Mouse (Mus musculus) forebrain, embryonic 10.5 days (tissue): ENCODE results near the gene Kcnc3. TPM values are rescaled to one million over a fixed set of nuclear protein-coding genes. Genes with fewer than 3 reads are reported as not detected.

ENCODE experiments used
- DNase-seq: peaks from one replicate; pipeline ENCODE4 v3.0.0-alpha.2; 2017; ENCODE audit warnings: low spot score; ENCODE audit errors: extremely low spot score
- H3K27ac ChIP-seq: fragments of 300-500 bp; sonication (generic); 2 replicates; pipeline ENCODE4 v1.5.1; 2016; ENCODE audit warnings: mild to moderate bottlenecking
- H3K27me3 ChIP-seq: fragments of 300-500 bp; sonication (generic); 2 replicates; pipeline ENCODE4 v1.6.1; 2016; ENCODE audit warnings: mild to moderate bottlenecking; ENCODE audit not compliant: poor library complexity, severe bottlenecking
- H3K36me3 ChIP-seq: fragments of 300-500 bp; sonication (generic); replicated peaks from 2 replicates; pipeline ENCODE4 v1.6.1; 2016; ENCODE audit warnings: mild to moderate bottlenecking, moderate library complexity
- H3K4me1 ChIP-seq: fragments of 300-500 bp; sonication (generic); 2 replicates; pipeline ENCODE4 v1.6.1; 2016
- H3K4me3 ChIP-seq: fragments of 300-500 bp; sonication (generic); 2 replicates; pipeline ENCODE4 v1.5.1; 2016; ENCODE audit warnings: mild to moderate bottlenecking, moderate library complexity
- H3K9me3 ChIP-seq: fragments of 300-500 bp; sonication (generic); 2 replicates; pipeline ENCODE4 v1.6.1; 2016; ENCODE audit warnings: mild to moderate bottlenecking, moderate library complexity
- WGBS: fragments of 180-500 bp; shearing (Covaris S2); methylation state at CpG from one replicate; pipeline ENCODE4 v1.1.7; 2016; 5-methylcytosine and 5-hydroxymethylcytosine counted together
- polyA plus RNA-seq: library from polyadenylated mRNA; unstranded; fragments of >200 nt; fragmentation: Nextera tagmentation; extraction: Ambion mirVana; gene quantifications from 2 replicates; pipeline ENCODE4 v1.2.1, GENCODE M21; 2016

The Kcnc3 gene
- polyA plus RNA-seq, 1 experiment from 2014 or later, result 0.84 TPM

DNA sequence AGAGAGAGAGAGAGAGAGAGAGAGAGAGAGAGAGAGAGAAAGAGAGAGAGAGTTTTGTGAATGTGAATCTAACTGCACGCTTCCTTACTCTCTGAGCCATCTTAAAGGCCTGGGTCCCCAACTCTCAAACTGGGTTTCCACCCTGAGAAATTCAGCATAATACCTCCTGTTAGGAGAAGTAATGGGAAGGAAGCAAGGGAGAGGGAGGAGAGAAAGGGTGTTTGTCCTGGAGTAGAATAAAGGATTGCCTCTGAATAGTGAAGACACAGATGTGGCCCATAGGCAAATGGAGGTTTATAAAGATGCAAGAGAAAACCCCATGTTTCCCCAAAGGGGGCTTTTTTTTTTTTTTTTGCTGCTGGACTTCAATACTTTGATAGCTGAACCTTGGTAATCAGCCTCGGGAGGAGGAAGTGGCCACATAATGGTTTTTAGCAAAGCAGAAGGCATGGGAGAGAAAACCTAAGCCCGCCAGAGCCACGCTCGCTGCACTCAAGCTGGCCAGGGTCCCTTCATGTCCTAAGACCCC is 17.4 kb upstream of the Kcnc3 start:
- Histone ChIP-seq H3K4me3 (no peak overlapping the region), H3K27me3 (peaks cover 22% of the 10 kb centered on the region; the same call in 1 of the 2 replicates), H3K4me1 (peaks cover 15% of the 10 kb centered on the region), H3K9me3 (no peaks in the 10 kb centered on the region), H3K27ac (no peak overlapping the region), H3K36me3 (no peaks in the 10 kb centered on the region)
- no peak for DNase-seq
- 77% methylated on average over 5 of the region's 5 CpGs for WGBS

DNA sequence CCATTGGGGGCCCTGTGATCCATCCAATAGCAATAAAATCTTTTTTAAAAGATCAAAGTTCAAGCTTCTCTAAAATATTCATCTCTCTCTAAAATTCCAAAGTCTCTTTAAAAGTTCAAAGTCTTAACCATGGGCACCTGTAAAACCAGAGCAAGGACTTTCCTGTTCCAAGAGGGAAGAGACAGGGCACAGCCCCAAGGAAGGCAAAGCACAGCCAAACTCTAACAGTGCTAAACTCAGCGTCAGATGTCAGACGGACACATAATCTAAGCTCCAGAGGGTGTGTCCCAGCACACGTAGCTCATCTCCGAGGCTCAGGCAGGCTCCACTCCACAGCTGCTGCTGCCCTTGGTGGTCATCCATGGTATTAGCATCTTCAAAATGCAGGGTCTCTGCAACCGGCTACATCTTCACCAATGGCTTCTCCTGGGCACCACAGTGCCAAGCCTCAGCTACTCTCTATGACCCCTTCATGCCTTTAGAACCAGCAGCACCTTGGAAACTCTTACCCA is 14.1 kb upstream of the Kcnc3 start:
- Histone ChIP-seq H3K4me3 (no peak overlapping the region), H3K27ac (no peak overlapping the region), H3K4me1 (peaks cover 12% of the 10 kb centered on the region), H3K9me3 (peaks cover 4% of the 10 kb centered on the region; the same call in 1 of the 2 replicates), H3K36me3 (no peaks in the 10 kb centered on the region), H3K27me3 (peaks cover 13% of the 10 kb centered on the region; the same call in 1 of the 2 replicates)
- DNase-seq, result no peak
- 57% methylated on average over 5 of the region's 5 CpGs for WGBS

- WGBS, result 79% methylated on average over 6 of the region's 6 CpGs
- Histone ChIP-seq H3K4me3 (no peak overlapping the region), H3K36me3 (no peaks in the 10 kb centered on the region), H3K27ac (no peak overlapping the region), H3K27me3 (peaks cover 21% of the 10 kb centered on the region), H3K9me3 (peaks cover 4% of the 10 kb centered on the region; the same call in 1 of the 2 replicates), H3K4me1 (peaks cover 4% of the 10 kb centered on the region)
- DNase-seq, result no peak
Measured at GRCm38 (mm10) chr7:44581637-44582036, 8.8 kb upstream of the Kcnc3 start.

DNA sequence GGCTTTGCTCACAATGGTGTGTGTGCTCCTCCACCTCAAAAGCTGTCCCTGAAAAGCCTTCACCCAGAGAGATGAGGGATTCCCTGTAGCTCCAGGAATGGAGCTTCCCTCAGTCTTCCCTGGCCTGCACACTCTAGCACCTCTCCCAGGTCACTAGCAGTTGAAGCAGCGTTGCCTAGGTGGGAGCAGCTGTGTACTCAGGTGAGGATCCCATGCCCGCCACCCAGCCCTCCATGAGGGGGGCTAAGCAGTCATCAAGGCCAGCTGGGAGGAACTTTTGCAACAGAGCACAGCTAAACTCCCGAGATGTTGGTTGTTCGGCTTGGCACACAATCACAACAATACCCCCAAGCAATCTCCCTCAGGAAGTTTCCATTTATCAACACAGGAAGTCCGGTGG is 7.8 kb upstream of the Kcnc3 start:
- WGBS, result 82% methylated on average over 5 of the region's 5 CpGs
- H3K27me3 ChIP-seq, result peaks cover 32% of the 10 kb centered on the region

GRCm38 (mm10) chr7:44583146-44583545 is 7.3 kb upstream of the Kcnc3 start:
- H3K27me3 ChIP-seq, result peaks cover 36% of the 10 kb centered on the region
- H3K4me1 ChIP-seq, result peaks cover 19% of the 10 kb centered on the region
- no peak overlapping the region for H3K27ac ChIP-seq
- WGBS, result 95% methylated on average over 1 of the region's 1 CpGs
- DNase-seq, result no peak
- H3K36me3 ChIP-seq, result no peaks in the 10 kb centered on the region
- no peak overlapping the region for H3K4me3 ChIP-seq
- H3K9me3 ChIP-seq, result peaks cover 4% of the 10 kb centered on the region; the same call in 1 of the 2 replicates

More for the DNA sequence above, 7.8 kb upstream of the Kcnc3 start:
- peaks cover 14% of the 10 kb centered on the region for H3K4me1 ChIP-seq
- H3K27ac ChIP-seq, result no peak overlapping the region
- H3K36me3 ChIP-seq, result no peaks in the 10 kb centered on the region
- no peak overlapping the region for H3K4me3 ChIP-seq
- no peak for DNase-seq
- H3K9me3 ChIP-seq, result peaks cover 4% of the 10 kb centered on the region; the same call in 1 of the 2 replicates

GRCm38 (mm10) chr7:44584265-44584804 is 6.1 kb upstream of the Kcnc3 start:
- Histone ChIP-seq H3K9me3 (no peaks in the 10 kb centered on the region), H3K27me3 (peaks cover 48% of the 10 kb centered on the region), H3K36me3 (no peaks in the 10 kb centered on the region), H3K27ac (no peak overlapping the region), H3K4me3 (no peak overlapping the region), H3K4me1 (peaks cover 30% of the 10 kb centered on the region)
- 88% methylated on average over 4 of the region's 4 CpGs for WGBS
- DNase-seq, result no peak

DNA sequence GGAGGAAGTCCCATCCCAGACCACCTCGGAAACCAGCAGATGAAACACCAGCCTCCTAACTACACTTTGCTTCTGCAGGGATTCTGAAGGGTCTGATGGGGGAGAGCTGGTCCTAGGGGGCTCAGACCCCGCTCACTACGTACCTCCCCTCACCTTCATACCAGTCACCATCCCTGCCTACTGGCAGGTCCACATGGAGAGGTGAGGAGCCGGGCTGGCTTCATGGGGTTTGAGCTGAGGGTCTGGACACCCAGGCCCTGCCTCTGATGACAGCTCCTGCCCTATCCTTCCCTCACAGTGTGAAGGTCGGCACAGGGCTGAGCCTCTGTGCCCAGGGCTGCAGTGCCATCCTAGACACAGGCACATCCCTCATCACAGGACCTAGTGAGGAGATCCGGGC is 5.5 kb upstream of the Kcnc3 start:
- peaks cover 36% of the 10 kb centered on the region for H3K4me1 ChIP-seq
- peaks cover 54% of the 10 kb centered on the region for H3K27me3 ChIP-seq
- no peak for DNase-seq
- H3K36me3 ChIP-seq, result no peaks in the 10 kb centered on the region
- no peak overlapping the region for H3K4me3 ChIP-seq
- 91% methylated on average over 6 of the region's 6 CpGs for WGBS
- H3K27ac ChIP-seq, result no peak overlapping the region
- no peaks in the 10 kb centered on the region for H3K9me3 ChIP-seq

DNA sequence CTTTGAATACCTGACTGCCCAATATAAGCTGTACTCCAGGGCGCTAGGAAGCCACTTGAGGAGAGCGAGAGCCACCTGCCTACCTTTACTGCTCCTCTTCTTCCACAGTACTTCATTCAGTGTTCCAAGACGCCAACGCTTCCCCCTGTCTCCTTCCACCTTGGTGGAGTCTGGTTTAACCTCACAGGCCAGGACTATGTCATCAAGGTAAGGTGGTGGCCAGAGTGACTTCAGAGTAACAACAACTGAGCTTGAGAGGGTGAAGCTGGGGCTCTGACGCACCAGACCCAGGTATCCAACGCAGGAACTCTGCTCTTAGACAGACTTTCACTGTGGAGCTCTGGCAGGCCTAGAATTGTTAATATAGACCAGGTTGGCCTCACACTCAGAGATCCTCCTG is 4.9 kb upstream of the Kcnc3 start:
- H3K27me3 ChIP-seq, result peaks cover 60% of the 10 kb centered on the region
- whole genome bisulfite sequencing, result 94% methylated on average over 6 of the region's 6 CpGs
- no peak overlapping the region for H3K4me3 ChIP-seq

DNA sequence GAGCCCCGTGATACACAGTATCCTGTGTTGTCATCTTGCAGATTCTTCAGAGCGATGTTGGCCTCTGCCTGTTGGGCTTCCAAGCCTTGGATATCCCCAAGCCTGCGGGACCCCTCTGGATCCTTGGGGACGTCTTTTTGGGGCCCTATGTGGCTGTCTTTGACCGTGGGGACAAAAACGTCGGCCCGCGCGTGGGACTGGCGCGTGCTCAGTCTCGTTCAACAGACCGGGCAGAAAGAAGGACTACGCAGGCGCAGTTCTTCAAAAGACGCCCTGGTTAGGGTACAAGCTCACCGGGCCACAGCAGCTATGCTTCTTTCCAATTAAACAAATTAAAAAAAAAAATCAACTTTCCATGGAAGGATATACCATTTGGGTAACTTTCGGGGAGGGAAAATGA is 3.9 kb upstream of the Kcnc3 start:
- Histone ChIP-seq H3K4me3 (peak overlapping the region; percentile 74), H3K4me1 (peaks cover 51% of the 10 kb centered on the region), H3K9me3 (no peaks in the 10 kb centered on the region), H3K27me3 (peaks cover 69% of the 10 kb centered on the region), H3K36me3 (no peaks in the 10 kb centered on the region), H3K27ac (peak overlapping the region; percentile 79)
- 10% methylated on average over 19 of the region's 19 CpGs for WGBS
- peak; percentile 53 for DNase-seq

More for the DNA sequence above, 4.9 kb upstream of the Kcnc3 start:
- no peak overlapping the region for H3K27ac ChIP-seq
- H3K9me3 ChIP-seq, result no peaks in the 10 kb centered on the region
- no peaks in the 10 kb centered on the region for H3K36me3 ChIP-seq
- DNase-seq, result no peak
- H3K4me1 ChIP-seq, result peaks cover 43% of the 10 kb centered on the region

DNA sequence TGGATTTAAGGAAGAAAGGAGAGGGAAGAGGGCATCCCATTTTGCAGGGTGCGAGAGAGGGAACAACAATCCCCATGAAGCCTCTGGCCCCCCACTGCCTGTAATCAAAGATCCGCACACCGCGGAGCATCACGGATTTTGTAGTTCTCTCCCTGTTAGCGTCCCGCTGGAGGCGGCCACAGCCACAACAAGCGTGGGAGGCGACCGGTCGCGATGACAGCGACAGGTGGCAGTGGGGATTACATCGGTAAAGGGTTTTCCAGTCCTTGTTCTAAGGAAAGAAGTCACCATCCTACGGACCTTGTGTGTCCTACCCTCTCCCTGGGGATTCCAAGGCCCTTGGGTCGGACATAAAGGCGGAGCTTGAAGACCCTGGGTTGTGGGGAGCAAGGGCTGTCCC is 3.5 kb upstream of the Kcnc3 start:
- Histone ChIP-seq H3K4me3 (peak overlapping the region; percentile 74), H3K27me3 (peaks cover 71% of the 10 kb centered on the region), H3K4me1 (peaks cover 55% of the 10 kb centered on the region), H3K36me3 (no peaks in the 10 kb centered on the region), H3K27ac (peak overlapping the region; percentile 79), H3K9me3 (no peaks in the 10 kb centered on the region)
- WGBS, result under 1% methylated on average over 18 of the region's 18 CpGs
- peak; percentile 82 for DNase-seq

DNA sequence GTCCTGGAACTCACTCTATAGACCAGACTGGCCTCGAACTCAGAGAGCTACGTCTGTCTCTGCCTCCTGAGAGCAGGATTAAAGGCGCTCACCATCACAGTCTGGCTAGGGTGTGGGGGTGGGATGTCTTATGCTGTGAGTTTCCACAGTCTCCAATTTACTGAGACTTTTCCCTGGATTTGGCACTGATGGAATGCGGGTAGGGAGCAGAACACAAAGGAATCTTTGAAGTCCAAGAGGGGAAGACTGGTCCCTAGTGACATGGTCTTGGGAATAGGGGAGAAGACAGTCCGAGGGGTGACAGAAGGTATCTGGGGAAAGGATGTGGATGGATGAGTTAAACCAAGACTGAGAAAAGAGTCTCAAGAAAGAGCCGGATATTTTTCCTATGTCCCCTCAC is 2.8 kb upstream of the Kcnc3 start:
- H3K27ac ChIP-seq, result no peak overlapping the region
- H3K4me3 ChIP-seq, result peak overlapping the region; percentile 74
- H3K27me3 ChIP-seq, result peaks cover 78% of the 10 kb centered on the region
- H3K36me3 ChIP-seq, result no peaks in the 10 kb centered on the region
- no peaks in the 10 kb centered on the region for H3K9me3 ChIP-seq
- H3K4me1 ChIP-seq, result peaks cover 63% of the 10 kb centered on the region
- 38% methylated on average over 6 of the region's 6 CpGs for WGBS
- no peak for DNase-seq

DNA sequence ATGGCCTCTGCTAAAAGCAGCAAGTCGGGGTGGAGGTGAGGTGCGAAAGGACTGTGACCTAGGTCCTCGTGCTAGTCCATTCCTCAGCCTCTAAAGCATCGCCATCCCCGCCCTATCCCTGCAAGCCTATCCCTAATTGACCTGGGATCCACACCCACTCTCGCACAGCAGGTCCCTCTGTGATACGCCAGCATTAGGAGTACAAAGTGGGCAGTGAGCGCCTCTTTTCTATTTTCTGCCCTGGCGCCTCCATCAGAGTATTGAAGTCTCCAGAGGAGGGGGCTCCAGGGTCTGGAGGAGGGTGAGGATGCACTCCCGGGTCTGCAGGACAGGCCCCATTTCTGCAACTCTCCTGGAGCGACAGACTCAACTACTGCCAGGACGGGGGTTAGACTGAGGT is 2.1 kb upstream of the Kcnc3 start:
- no peak for DNase-seq
- Histone ChIP-seq H3K4me1 (peaks cover 69% of the 10 kb centered on the region), H3K4me3 (peak overlapping the region; percentile 74), H3K36me3 (no peaks in the 10 kb centered on the region), H3K27ac (peak overlapping the region; percentile 77), H3K27me3 (peaks cover 85% of the 10 kb centered on the region), H3K9me3 (no peaks in the 10 kb centered on the region)
- WGBS, result 11% methylated on average over 12 of the region's 12 CpGs

DNA sequence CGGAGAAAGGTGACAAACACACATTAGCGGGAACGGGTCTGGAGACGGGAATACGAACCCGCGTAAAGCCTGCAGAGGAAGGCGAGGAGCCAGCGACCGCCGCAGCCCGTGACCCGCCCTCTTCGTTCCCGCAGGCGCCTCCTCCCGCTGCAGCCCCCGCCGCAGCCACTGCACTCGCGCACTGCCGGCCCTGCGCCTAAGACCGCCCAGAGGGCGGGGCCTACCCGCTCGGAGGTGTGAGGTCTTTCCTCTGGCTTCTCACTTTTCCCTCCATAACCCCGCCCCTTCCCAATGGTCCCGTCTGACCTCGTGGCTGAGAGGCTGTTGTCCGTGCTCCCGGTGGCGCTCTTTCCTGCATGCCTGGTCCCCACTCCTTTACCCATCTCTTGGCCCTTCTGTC is 1.3 kb upstream of the Kcnc3 start:
- H3K27me3 ChIP-seq, result peaks cover 90% of the 10 kb centered on the region
- peak overlapping the region; percentile 77 for H3K27ac ChIP-seq
- under 1% methylated on average over 32 of the region's 33 CpGs for WGBS

More for the DNA sequence above, 1.3 kb upstream of the Kcnc3 start:
- H3K9me3 ChIP-seq, result no peaks in the 10 kb centered on the region
- DNase-seq, result peak; percentile 86
- H3K4me1 ChIP-seq, result peaks cover 77% of the 10 kb centered on the region
- H3K4me3 ChIP-seq, result peak overlapping the region; percentile 74
- no peaks in the 10 kb centered on the region for H3K36me3 ChIP-seq
